Mouse (Mus musculus): ENCODE measurements around the gene Kif21b.

GRCm38 (mm10) chr1:136156304-136156703 is 25.1 kb downstream of the Kif21b start:
- no peak for TF ChIP-seq GATA1 (IDR thresholded peaks at IDR 0.05; ENCODE audit: borderline replicate concordance, low read length)
- TF ChIP-seq FLI1 (IDR thresholded peaks at IDR 0.05; ENCODE audit: low read length): no peak
